Mouse (Mus musculus): ENCODE measurements around the gene Bri3bp. TPM values are rescaled to one million over a fixed set of nuclear protein-coding genes. Genes with fewer than 3 reads are reported as not detected.

Bri3bp gene
- polyA plus RNA-seq, 1 experiment from 2014 or later, result 42.2 TPM

DNA sequence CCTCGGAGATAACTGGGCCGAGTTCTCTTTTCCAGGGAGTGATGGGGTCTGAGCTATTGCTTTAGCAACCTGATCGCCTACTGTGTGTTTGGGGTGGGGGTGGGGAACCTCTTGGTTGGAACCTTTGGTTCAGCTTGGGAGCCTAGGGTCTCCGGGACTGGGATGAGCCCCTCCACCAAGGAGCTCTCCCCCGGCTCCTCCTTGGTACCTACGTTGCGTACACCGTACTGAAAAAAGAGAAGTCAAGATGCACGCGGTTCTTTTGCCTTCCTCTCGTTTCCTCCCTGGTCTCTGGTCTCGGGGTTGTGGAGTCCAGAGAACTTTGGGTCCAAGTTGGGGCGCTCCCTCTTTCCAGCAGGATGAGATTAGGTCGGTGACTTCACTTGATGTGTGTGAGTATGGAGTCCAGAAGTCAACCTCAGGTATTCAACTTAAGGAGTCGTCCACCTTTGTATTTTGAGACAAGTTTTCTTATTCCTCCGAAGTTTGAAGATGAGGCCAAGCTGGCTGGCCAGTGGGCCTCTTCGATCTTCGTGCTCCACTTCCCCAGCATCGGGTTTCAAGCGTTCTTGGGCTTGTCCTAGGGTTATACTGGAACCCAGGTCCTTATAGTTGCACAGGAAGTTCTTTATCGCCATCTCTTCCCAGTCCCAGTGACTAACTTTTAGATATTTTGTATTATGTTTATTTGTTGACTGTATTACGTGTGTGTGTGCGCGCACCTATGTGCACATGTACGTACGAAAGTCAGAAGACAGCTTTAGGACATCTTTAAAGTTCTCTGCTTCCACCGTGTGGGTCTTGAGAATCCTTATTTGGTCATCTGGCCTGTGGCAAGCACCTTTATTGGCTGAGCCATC is 998 bp downstream of the Bri3bp start:
- Histone ChIP-seq H3K4me2 (replicated peaks) (peak overlapping the region; percentile 58), H3K4me1 (peaks cover 8% of the 10 kb centered on the region), H3K9ac (peak overlapping the region; percentile 87), H3K36me3 (0 out of 2 replicates have a peak, but pooled peaks cover 9% of the 10 kb centered on the region), H3K27me3 (no peaks in the 10 kb centered on the region), H3K27ac (peak overlapping the region; percentile 69; the same call in 1 of the 2 replicates), H3K9me3 (no peaks in the 10 kb centered on the region), H3K4me3 (peak overlapping the region; percentile 78)
- 0 out of 2 replicates have a peak, but pooled peaks have one; percentile 5 for ATAC-seq (ENCODE audit: insufficient number of reproducible peaks, insufficient read depth, low FRiP score, low TSS enrichment)
- WGBS, result 19% methylated on average over 27 of the region's 27 CpGs

- Histone ChIP-seq H3K27me3 (no peaks in the 10 kb centered on the region), H3K9ac (no peak overlapping the region), H3K36me3 (0 out of 2 replicates have a peak, but pooled peaks cover 9% of the 10 kb centered on the region), H3K4me1 (peaks cover 8% of the 10 kb centered on the region), H3K4me3 (no peak overlapping the region), H3K4me2 (replicated peaks) (no peak overlapping the region), H3K27ac (no peak overlapping the region), H3K9me3 (no peaks in the 10 kb centered on the region)
- 86% methylated on average over 5 of the region's 5 CpGs for WGBS
- ATAC-seq (ENCODE audit: insufficient number of reproducible peaks, insufficient read depth, low FRiP score, low TSS enrichment), result no peak
These were observed 2.0 kb downstream of the Bri3bp start for GRCm38 (mm10) chr5:125443335-125443734.

DNA sequence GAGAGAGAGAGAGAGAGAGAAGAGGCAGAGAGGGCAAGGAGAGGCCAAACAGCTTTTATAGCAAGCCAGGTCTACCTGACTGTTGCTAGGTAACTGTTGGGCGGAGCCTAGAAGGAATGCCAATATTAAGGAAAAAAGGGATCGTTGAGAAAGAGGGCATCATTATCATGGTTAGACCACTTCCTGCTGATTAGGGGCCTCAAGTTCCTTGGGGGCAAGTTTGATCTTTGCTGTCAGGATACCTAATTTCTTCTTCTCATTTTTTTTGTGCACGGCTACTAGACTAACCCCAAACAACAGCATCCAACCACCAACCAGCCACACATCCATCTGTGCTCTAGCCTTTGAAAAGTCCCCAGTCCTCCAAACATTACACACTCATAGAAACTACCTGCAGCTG is 2.5 kb downstream of the Bri3bp start:
- H3K4me3 ChIP-seq, result no peak overlapping the region
- H3K9me3 ChIP-seq, result no peaks in the 10 kb centered on the region
- H3K27ac ChIP-seq, result no peak overlapping the region
- H3K4me2 ChIP-seq (replicated peaks), result 0 out of 2 replicates have a peak overlapping the region, but pooled peaks have one; percentile 5
- H3K36me3 ChIP-seq, result 0 out of 2 replicates have a peak, but pooled peaks cover 9% of the 10 kb centered on the region
- peaks cover 8% of the 10 kb centered on the region for H3K4me1 ChIP-seq
- ATAC-seq (ENCODE audit: insufficient number of reproducible peaks, insufficient read depth, low FRiP score, low TSS enrichment), result no peak
- 82% methylated on average over 3 of the region's 3 CpGs for whole genome bisulfite sequencing
- no peak overlapping the region for H3K9ac ChIP-seq
- no peaks in the 10 kb centered on the region for H3K27me3 ChIP-seq

- Histone ChIP-seq H3K9me3 (no peaks in the 10 kb centered on the region), H3K27ac (no peak overlapping the region), H3K36me3 (0 out of 2 replicates have a peak, but pooled peaks cover 9% of the 10 kb centered on the region), H3K4me2 (replicated peaks) (no peak overlapping the region), H3K27me3 (no peaks in the 10 kb centered on the region), H3K4me1 (peaks cover 8% of the 10 kb centered on the region), H3K9ac (no peak overlapping the region), H3K4me3 (no peak overlapping the region)
- no peak for ATAC-seq (ENCODE audit: insufficient number of reproducible peaks, insufficient read depth, low FRiP score, low TSS enrichment)
- WGBS, result 93% methylated on average over 4 of the region's 4 CpGs
These were observed 3.2 kb downstream of the Bri3bp start for GRCm38 (mm10) chr5:125444554-125444953.

- Histone ChIP-seq H3K9me3 (no peaks in the 10 kb centered on the region), H3K27me3 (no peaks in the 10 kb centered on the region), H3K9ac (no peak overlapping the region), H3K4me1 (peaks cover 6% of the 10 kb centered on the region), H3K27ac (no peak overlapping the region), H3K4me2 (replicated peaks) (no peak overlapping the region), H3K4me3 (no peak overlapping the region), H3K36me3 (0 out of 2 replicates have a peak, but pooled peaks cover 9% of the 10 kb centered on the region)
- WGBS, result 82% methylated on average over 7 of the region's 7 CpGs
- ATAC-seq (ENCODE audit: insufficient number of reproducible peaks, insufficient read depth, low FRiP score, low TSS enrichment), result no peak
These were observed 5.0 kb downstream of the Bri3bp start for GRCm38 (mm10) chr5:125446344-125446743.

- ATAC-seq (ENCODE audit: insufficient number of reproducible peaks, insufficient read depth, low FRiP score, low TSS enrichment), result no peak
- H3K4me3 ChIP-seq, result no peak overlapping the region
- peaks cover under 1% of the 10 kb centered on the region; the same call in 1 of the 2 replicates for H3K4me1 ChIP-seq
- no peak overlapping the region for H3K9ac ChIP-seq
- 91% methylated on average over 3 of the region's 3 CpGs for WGBS
- H3K4me2 ChIP-seq (replicated peaks), result no peak overlapping the region
- H3K36me3 ChIP-seq, result peaks cover 13% of the 10 kb centered on the region; the same call in 1 of the 2 replicates
- H3K27me3 ChIP-seq, result no peaks in the 10 kb centered on the region
- H3K27ac ChIP-seq, result no peak overlapping the region
- H3K9me3 ChIP-seq, result no peaks in the 10 kb centered on the region
These were observed 6.7 kb downstream of the Bri3bp start for GRCm38 (mm10) chr5:125448026-125448425.

DNA sequence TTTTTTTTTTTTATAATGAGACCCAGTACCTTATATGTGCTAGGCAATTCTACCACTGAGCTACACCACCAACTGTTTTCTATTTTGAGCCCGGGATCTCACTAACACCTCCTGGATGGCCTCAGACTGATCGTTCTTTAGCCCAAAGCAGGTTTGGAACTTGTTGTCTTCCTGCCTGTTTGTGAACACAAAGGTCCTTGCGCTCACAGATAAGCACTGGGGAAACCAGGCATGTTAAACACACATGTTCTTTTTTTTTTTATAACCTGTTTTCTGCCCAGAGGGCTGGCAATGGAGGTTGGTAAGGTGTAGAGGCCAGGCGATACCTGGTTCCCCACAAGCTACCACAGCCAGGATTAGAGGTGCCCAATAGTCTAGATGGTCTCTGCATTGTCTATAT is 7.3 kb downstream of the Bri3bp start:
- 91% methylated on average over 4 of the region's 4 CpGs for WGBS
- Histone ChIP-seq H3K4me3 (no peak overlapping the region), H3K27ac (no peak overlapping the region), H3K4me1 (no peaks in the 10 kb centered on the region), H3K36me3 (peaks cover 13% of the 10 kb centered on the region; the same call in 1 of the 2 replicates), H3K27me3 (no peaks in the 10 kb centered on the region), H3K9me3 (no peaks in the 10 kb centered on the region), H3K4me2 (replicated peaks) (no peak overlapping the region), H3K9ac (no peak overlapping the region)
- no peak for ATAC-seq (ENCODE audit: insufficient number of reproducible peaks, insufficient read depth, low FRiP score, low TSS enrichment)

GRCm38 (mm10) chr5:125449306-125449705 is 7.9 kb downstream of the Bri3bp start:
- no peak overlapping the region for H3K4me3 ChIP-seq
- no peak for ATAC-seq (ENCODE audit: insufficient number of reproducible peaks, insufficient read depth, low FRiP score, low TSS enrichment)
- H3K36me3 ChIP-seq, result peaks cover 16% of the 10 kb centered on the region

GRCm38 (mm10) chr5:125452573-125452972 is 11.2 kb downstream of the Bri3bp start:
- WGBS, result 90% methylated on average over 9 of the region's 9 CpGs
- Histone ChIP-seq H3K9me3 (no peaks in the 10 kb centered on the region), H3K36me3 (peaks cover 27% of the 10 kb centered on the region), H3K27me3 (no peaks in the 10 kb centered on the region), H3K4me2 (replicated peaks) (no peak overlapping the region), H3K27ac (no peak overlapping the region), H3K4me3 (no peak overlapping the region), H3K4me1 (no peaks in the 10 kb centered on the region), H3K9ac (no peak overlapping the region)
- no peak for ATAC-seq (ENCODE audit: insufficient number of reproducible peaks, insufficient read depth, low FRiP score, low TSS enrichment)

More at GRCm38 (mm10) chr5:125449306-125449705, 7.9 kb downstream of the Bri3bp start:
- no peak overlapping the region for H3K9ac ChIP-seq
- no peaks in the 10 kb centered on the region for H3K4me1 ChIP-seq
- H3K27me3 ChIP-seq, result no peaks in the 10 kb centered on the region
- H3K4me2 ChIP-seq (replicated peaks), result no peak overlapping the region
- H3K9me3 ChIP-seq, result no peaks in the 10 kb centered on the region
- 78% methylated on average over 5 of the region's 5 CpGs for WGBS
- no peak overlapping the region for H3K27ac ChIP-seq

GRCm38 (mm10) chr5:125456100-125456499 is 14.7 kb downstream of the Bri3bp start:
- Histone ChIP-seq H3K4me2 (replicated peaks) (no peak overlapping the region), H3K4me3 (no peak overlapping the region), H3K9ac (no peak overlapping the region), H3K4me1 (no peaks in the 10 kb centered on the region), H3K27ac (no peak overlapping the region), H3K9me3 (no peaks in the 10 kb centered on the region), H3K27me3 (no peaks in the 10 kb centered on the region), H3K36me3 (peaks cover 27% of the 10 kb centered on the region)
- ATAC-seq (ENCODE audit: insufficient number of reproducible peaks, insufficient read depth, low FRiP score, low TSS enrichment), result no peak
- WGBS, result 91% methylated on average over 6 of the region's 6 CpGs

- H3K36me3 ChIP-seq, result peaks cover 23% of the 10 kb centered on the region; the same call in 1 of the 2 replicates
- no peak overlapping the region for H3K4me3 ChIP-seq
- no peak overlapping the region for H3K4me2 ChIP-seq (replicated peaks)
- no peak for ATAC-seq (ENCODE audit: insufficient number of reproducible peaks, insufficient read depth, low FRiP score, low TSS enrichment)
- no peaks in the 10 kb centered on the region for H3K4me1 ChIP-seq
- 88% methylated on average over 6 of the region's 6 CpGs for WGBS
- no peaks in the 10 kb centered on the region for H3K27me3 ChIP-seq
- no peak overlapping the region for H3K9ac ChIP-seq
- no peak overlapping the region for H3K27ac ChIP-seq
- no peaks in the 10 kb centered on the region for H3K9me3 ChIP-seq
These were observed 16.2 kb downstream of the Bri3bp start for GRCm38 (mm10) chr5:125457538-125457937.

DNA sequence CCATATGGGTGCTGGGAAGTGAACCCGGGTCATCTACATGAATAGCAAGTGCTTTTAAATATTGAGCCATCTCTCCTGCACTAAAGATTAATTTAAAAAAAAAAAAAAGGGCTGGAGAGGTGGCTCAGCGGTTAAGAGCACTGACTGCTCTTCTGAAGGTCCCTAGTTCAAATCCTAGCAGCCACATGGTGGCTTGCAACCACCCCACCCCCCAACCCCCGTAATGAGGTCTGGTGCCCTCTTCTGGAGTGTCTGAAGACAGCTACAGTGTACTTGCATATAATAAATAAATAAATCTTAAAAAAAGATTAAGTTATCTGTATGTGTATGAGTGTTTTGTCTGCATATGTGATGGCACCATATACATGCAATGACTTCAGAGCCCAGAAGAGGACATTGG is 19.2 kb downstream of the Bri3bp start:
- H3K4me3 ChIP-seq, result no peak overlapping the region
- H3K9me3 ChIP-seq, result no peaks in the 10 kb centered on the region
- 80% methylated on average over 3 of the region's 3 CpGs for WGBS
- 0 out of 2 replicates have a peak, but pooled peaks cover 5% of the 10 kb centered on the region for H3K4me1 ChIP-seq
- no peak overlapping the region for H3K9ac ChIP-seq
- peaks cover 8% of the 10 kb centered on the region; the same call in 1 of the 2 replicates for H3K36me3 ChIP-seq
- no peak for ATAC-seq (ENCODE audit: insufficient number of reproducible peaks, insufficient read depth, low FRiP score, low TSS enrichment)
- H3K27me3 ChIP-seq, result no peaks in the 10 kb centered on the region
- no peak overlapping the region for H3K4me2 ChIP-seq (replicated peaks)
- H3K27ac ChIP-seq, result no peak overlapping the region

Measured in embryonic facial prominence, embryonic 12.5 days (tissue).